Mouse (Mus musculus) naive thymus-derived CD4-positive, alpha-beta T cell, adult 2 months (primary cell): ENCODE results near the gene Coq4.

Source experiments
- DNase-seq: peaks from one replicate; pipeline ENCODE4 v3.0.0-alpha.2; 2011; ENCODE audit warnings: low read depth

The Coq4 gene

GRCm38 (mm10) chr2:29846061-29846853 is 59.0 kb downstream of the Coq4 start:
- DNase-seq = no peak

DNA sequence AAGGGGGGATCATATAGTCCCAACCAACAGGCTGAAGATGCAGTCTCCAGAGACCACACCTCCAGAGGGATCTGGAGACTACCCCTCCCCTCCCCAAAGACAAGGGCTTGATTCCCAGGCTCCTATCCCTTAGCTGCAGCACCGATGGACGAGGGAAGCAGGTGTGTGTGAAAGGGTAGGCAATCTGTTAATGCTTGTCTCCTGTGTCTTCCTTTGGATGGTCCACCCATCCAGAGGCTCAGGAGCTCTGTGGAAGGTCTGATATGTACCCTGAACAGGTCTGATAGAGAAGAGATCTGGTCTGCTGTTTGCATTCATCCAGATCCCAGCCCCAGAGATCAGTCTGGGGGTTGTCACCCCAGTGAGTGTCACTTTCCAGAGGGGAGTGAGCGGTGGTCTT is 59.6 kb downstream of the Coq4 start:
- DNase-seq = no peak
